Mouse (Mus musculus): ENCODE data around the gene Adora1. TPM values are rescaled to one million over a fixed set of nuclear protein-coding genes. Genes with fewer than 3 reads are reported as not detected.

Gene Adora1
- polyA plus RNA-seq, 1 experiment from 2014 or later: 0.08 TPM

DNA sequence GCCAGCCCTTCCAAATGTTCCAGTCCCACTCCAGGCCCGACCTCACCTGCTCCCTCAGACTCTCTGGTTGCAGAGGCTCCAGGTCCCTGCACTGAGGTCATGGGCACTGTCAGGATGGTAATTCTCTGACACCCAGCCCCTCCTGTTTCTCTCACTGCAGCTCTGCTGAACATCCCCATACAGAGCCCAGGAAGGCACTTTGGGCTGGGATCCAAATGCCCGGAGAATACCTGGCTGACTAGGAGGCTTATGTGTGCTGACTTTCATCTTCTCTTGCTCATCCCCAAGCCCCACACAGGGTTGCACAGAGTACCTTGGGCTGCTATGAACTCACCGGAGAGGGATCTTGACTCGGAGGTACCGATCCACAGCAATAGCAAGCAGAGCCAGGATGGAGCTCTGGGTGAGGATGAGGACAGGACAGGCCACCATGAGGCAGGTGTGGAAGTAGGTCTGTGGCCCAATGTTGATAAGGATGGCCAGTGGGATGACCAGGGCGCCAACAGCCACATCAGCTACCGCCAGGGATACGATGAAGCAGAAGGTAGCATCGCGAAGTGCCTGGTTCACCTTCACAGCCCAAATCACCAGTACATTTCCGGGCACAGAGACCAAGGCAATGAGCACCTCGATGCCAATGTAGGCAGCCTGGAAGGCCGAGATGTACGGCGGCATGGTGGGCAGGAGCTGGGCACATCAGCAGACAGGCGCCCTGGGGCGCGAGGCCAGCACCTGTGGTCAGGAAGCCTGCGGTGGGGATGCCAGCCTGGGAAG is 1.4 kb downstream of the Adora1 start:
- Histone ChIP-seq H3K4me2 (no peak overlapping the region), H3K9ac (ENCODE audit: low read length) (no peak overlapping the region), H3K4me3 (ENCODE audit: low read depth, low read length) (no peak overlapping the region), H3K27me3 (ENCODE audit: control insufficient read depth, insufficient read depth, low read length) (peaks cover 34% of the 10 kb centered on the region), H3K9me3 (ENCODE audit: control insufficient read depth, low read length) (no peaks in the 10 kb centered on the region), H3K36me3 (ENCODE audit: control insufficient read depth, insufficient read depth, low read length) (no peaks in the 10 kb centered on the region), H3K27ac (ENCODE audit: low read depth, low read length) (no peak overlapping the region), H3K4me1 (ENCODE audit: control insufficient read depth, insufficient read depth, low read length) (peaks cover 8% of the 10 kb centered on the region; the same call in 1 of the 2 replicates)
- DNase-seq (ENCODE audit: low spot score, missing footprints): no peak
- ATAC-seq (ENCODE audit: low FRiP score): no peak
- 50% methylated on average over 19 of the region's 19 CpGs for WGBS

DNA sequence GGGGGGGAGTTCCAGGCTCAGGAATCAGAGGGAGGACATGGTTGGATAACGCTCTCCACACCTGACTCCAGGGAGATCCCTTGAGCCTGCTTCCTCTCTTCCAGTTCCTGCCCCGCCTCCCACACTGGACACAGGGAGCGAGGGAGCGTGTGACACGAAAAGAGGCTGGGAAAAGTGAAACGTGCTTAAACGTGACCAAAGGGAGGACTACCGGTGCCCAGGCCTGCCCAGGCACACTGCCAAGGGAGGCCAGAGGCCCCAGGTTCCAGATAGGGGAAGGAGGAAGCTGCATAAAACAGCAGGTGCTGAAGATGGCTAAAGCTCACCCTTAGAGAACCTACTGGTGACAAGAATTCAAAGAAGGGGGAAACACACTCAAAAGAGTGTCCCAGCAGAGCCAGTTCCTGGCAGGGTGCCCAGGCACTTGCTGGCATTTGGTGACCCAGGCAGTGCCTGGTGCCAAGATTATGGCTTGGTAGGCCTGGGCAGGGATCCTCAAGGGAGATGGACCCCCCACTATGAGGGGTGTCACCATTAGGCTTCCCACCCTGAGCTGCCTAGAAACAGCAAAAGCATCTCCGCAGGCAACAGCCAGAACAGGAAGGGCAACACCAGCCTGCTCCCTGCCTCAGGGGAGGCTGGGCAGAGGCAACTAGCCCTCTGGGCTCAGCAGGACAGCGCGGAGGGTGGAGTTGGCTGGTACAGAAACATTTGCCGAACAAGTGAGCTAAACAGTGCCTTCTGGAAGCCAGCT is 2.3 kb downstream of the Adora1 start:
- 61% methylated on average over 12 of the region's 12 CpGs for WGBS
- H3K9ac ChIP-seq (ENCODE audit: low read length): no peak overlapping the region
- H3K4me1 ChIP-seq (ENCODE audit: control insufficient read depth, insufficient read depth, low read length): peaks cover 8% of the 10 kb centered on the region; the same call in 1 of the 2 replicates
- no peak overlapping the region for H3K27ac ChIP-seq (ENCODE audit: low read depth, low read length)
- no peaks in the 10 kb centered on the region for H3K9me3 ChIP-seq (ENCODE audit: control insufficient read depth, low read length)
- H3K27me3 ChIP-seq (ENCODE audit: control insufficient read depth, insufficient read depth, low read length): peaks cover 34% of the 10 kb centered on the region
- no peak overlapping the region for H3K4me3 ChIP-seq (ENCODE audit: low read depth, low read length)
- no peaks in the 10 kb centered on the region for H3K36me3 ChIP-seq (ENCODE audit: control insufficient read depth, insufficient read depth, low read length)
- no peak overlapping the region for H3K4me2 ChIP-seq
- no peak for DNase-seq (ENCODE audit: low spot score, missing footprints)
- ATAC-seq (ENCODE audit: low FRiP score): no peak

DNA sequence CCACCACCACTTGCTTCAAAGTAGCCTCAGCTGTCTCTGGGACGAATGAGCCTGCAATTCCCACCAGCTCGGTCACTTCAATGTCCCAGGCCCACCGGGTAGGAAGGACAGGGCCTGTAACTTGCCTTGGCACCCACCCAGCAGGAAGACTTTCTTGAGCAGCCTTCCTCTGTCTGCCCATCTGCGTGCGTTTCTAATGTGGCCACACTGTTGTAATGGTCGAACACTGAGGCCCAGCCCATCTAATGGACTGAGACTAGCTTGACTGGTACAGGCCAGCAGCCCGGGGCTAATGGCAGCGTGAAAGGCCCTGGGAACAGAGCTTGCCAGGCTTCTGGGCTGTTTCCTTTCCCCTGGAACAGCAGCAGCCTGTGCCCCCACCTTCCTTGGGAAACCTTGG is 2.9 kb downstream of the Adora1 start:
- Histone ChIP-seq H3K4me3 (ENCODE audit: low read depth, low read length) (no peak overlapping the region), H3K9me3 (ENCODE audit: control insufficient read depth, low read length) (no peaks in the 10 kb centered on the region), H3K4me2 (no peak overlapping the region), H3K27ac (ENCODE audit: low read depth, low read length) (no peak overlapping the region), H3K4me1 (ENCODE audit: control insufficient read depth, insufficient read depth, low read length) (peaks cover 8% of the 10 kb centered on the region; the same call in 1 of the 2 replicates), H3K27me3 (ENCODE audit: control insufficient read depth, insufficient read depth, low read length) (peaks cover 34% of the 10 kb centered on the region), H3K36me3 (ENCODE audit: control insufficient read depth, insufficient read depth, low read length) (no peaks in the 10 kb centered on the region), H3K9ac (ENCODE audit: low read length) (no peak overlapping the region)
- no peak for ATAC-seq (ENCODE audit: low FRiP score)
- no peak for DNase-seq (ENCODE audit: low spot score, missing footprints)
- 83% methylated on average over 8 of the region's 8 CpGs for WGBS

DNA sequence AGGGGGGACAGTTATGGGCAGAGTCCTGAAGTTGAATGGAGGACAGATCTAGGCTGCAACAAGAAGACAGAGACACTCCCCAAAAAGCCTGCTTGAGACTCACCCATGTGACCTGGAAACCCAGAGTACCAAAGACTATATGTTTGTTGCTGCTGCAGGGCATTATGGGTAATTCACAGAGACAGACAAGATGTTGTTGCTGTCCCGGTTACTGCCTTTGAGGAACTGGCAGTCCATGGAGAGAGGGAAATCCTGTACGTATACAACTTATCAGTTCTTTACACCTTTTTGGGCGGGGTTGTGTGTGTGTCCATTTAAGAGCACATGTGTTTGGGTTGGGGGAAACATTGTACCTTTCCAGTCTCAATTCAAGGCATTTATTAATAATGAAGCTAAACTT is 3.5 kb downstream of the Adora1 start:
- DNase-seq (ENCODE audit: low spot score, missing footprints) (no peak), ATAC-seq (ENCODE audit: low FRiP score) (no peak)
- Histone ChIP-seq H3K36me3 (ENCODE audit: control insufficient read depth, insufficient read depth, low read length) (no peaks in the 10 kb centered on the region), H3K4me3 (ENCODE audit: low read depth, low read length) (no peak overlapping the region), H3K4me1 (ENCODE audit: control insufficient read depth, insufficient read depth, low read length) (peaks cover 8% of the 10 kb centered on the region; the same call in 1 of the 2 replicates), H3K9me3 (ENCODE audit: control insufficient read depth, low read length) (no peaks in the 10 kb centered on the region), H3K4me2 (no peak overlapping the region), H3K9ac (ENCODE audit: low read length) (no peak overlapping the region), H3K27me3 (ENCODE audit: control insufficient read depth, insufficient read depth, low read length) (peaks cover 34% of the 10 kb centered on the region), H3K27ac (ENCODE audit: low read depth, low read length) (no peak overlapping the region)
- WGBS: 81% methylated on average over 3 of the region's 3 CpGs

DNA sequence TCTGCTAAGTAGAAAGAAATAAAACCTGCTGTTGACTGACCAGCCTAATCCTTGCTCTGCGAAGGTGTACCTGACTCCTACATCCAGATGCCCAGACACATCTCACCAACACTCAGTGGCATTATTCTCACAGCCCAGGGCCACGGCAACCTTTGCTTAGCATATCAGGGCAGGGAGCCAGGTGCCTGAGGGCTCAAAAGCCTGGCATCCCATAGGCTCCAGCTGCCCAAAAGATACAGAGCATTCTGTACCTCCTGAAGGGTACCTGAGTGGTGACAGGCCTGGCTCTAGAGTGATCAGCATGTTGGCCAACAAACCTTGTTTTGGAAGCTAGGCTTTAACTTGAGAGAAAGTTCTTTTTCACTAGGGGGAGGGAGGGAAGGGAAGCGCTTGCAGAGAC is 4.0 kb downstream of the Adora1 start:
- Histone ChIP-seq H3K4me1 (ENCODE audit: control insufficient read depth, insufficient read depth, low read length) (peaks cover 8% of the 10 kb centered on the region; the same call in 1 of the 2 replicates), H3K4me2 (no peak overlapping the region), H3K27ac (ENCODE audit: low read depth, low read length) (no peak overlapping the region), H3K9me3 (ENCODE audit: control insufficient read depth, low read length) (no peaks in the 10 kb centered on the region), H3K36me3 (ENCODE audit: control insufficient read depth, insufficient read depth, low read length) (no peaks in the 10 kb centered on the region), H3K27me3 (ENCODE audit: control insufficient read depth, insufficient read depth, low read length) (peaks cover 33% of the 10 kb centered on the region), H3K9ac (ENCODE audit: low read length) (no peak overlapping the region), H3K4me3 (ENCODE audit: low read depth, low read length) (no peak overlapping the region)
- 79% methylated on average over 3 of the region's 3 CpGs for WGBS
- no peak for DNase-seq (ENCODE audit: low spot score, missing footprints)
- no peak for ATAC-seq (ENCODE audit: low FRiP score)

GRCm38 (mm10) chr1:134230638-134231228 is 4.5 kb downstream of the Adora1 start:
- H3K27me3 ChIP-seq (ENCODE audit: control insufficient read depth, insufficient read depth, low read length): peaks cover 28% of the 10 kb centered on the region
- no peaks in the 10 kb centered on the region for H3K36me3 ChIP-seq (ENCODE audit: control insufficient read depth, insufficient read depth, low read length)
- peaks cover 8% of the 10 kb centered on the region; the same call in 1 of the 2 replicates for H3K4me1 ChIP-seq (ENCODE audit: control insufficient read depth, insufficient read depth, low read length)
- no peak for DNase-seq (ENCODE audit: low spot score, missing footprints)
- no peak overlapping the region for H3K4me2 ChIP-seq
- ATAC-seq (ENCODE audit: low FRiP score): no peak
- whole genome bisulfite sequencing: 83% methylated on average over 10 of the region's 10 CpGs
- no peak overlapping the region for H3K9ac ChIP-seq (ENCODE audit: low read length)
- H3K27ac ChIP-seq (ENCODE audit: low read depth, low read length): no peak overlapping the region
- no peak overlapping the region for H3K4me3 ChIP-seq (ENCODE audit: low read depth, low read length)
- no peaks in the 10 kb centered on the region for H3K9me3 ChIP-seq (ENCODE audit: control insufficient read depth, low read length)

GRCm38 (mm10) chr1:134229806-134230575 is 5.2 kb downstream of the Adora1 start:
- Histone ChIP-seq H3K27me3 (ENCODE audit: control insufficient read depth, insufficient read depth, low read length) (peaks cover 20% of the 10 kb centered on the region), H3K4me2 (no peak overlapping the region), H3K9me3 (ENCODE audit: control insufficient read depth, low read length) (no peaks in the 10 kb centered on the region), H3K4me3 (ENCODE audit: low read depth, low read length) (no peak overlapping the region), H3K27ac (ENCODE audit: low read depth, low read length) (no peak overlapping the region), H3K36me3 (ENCODE audit: control insufficient read depth, insufficient read depth, low read length) (no peaks in the 10 kb centered on the region), H3K4me1 (ENCODE audit: control insufficient read depth, insufficient read depth, low read length) (peaks cover 3% of the 10 kb centered on the region; the same call in 1 of the 2 replicates), H3K9ac (ENCODE audit: low read length) (no peak overlapping the region)
- DNase-seq (ENCODE audit: low spot score, missing footprints) (no peak), ATAC-seq (ENCODE audit: low FRiP score) (no peak)
- 68% methylated on average over 5 of the region's 5 CpGs for WGBS

- Histone ChIP-seq H3K4me3 (ENCODE audit: low read depth, low read length) (no peak overlapping the region), H3K4me2 (no peak overlapping the region), H3K4me1 (ENCODE audit: control insufficient read depth, insufficient read depth, low read length) (no peaks in the 10 kb centered on the region), H3K27me3 (ENCODE audit: control insufficient read depth, insufficient read depth, low read length) (no peaks in the 10 kb centered on the region), H3K27ac (ENCODE audit: low read depth, low read length) (no peak overlapping the region), H3K9ac (ENCODE audit: low read length) (no peak overlapping the region), H3K36me3 (ENCODE audit: control insufficient read depth, insufficient read depth, low read length) (no peaks in the 10 kb centered on the region), H3K9me3 (ENCODE audit: control insufficient read depth, low read length) (no peaks in the 10 kb centered on the region)
- DNase-seq (ENCODE audit: low spot score, missing footprints) (no peak), ATAC-seq (ENCODE audit: low FRiP score) (no peak)
- 84% methylated on average over 8 of the region's 8 CpGs for WGBS
Observed at GRCm38 (mm10) chr1:134226739-134227138, 8.5 kb downstream of the Adora1 start.
